Mouse (Mus musculus) B cell, adult (primary cell): Measurements from ENCODE around the gene Fam149b. TPM values are rescaled to one million over a fixed set of nuclear protein-coding genes. Genes with fewer than 3 reads are reported as not detected.

ENCODE experiments used
- total RNA-seq: library from RNA; stranded (reverse); gene quantifications from 4 replicates; pipeline ENCODE4 v1.2.4, GENCODE M21; 2023; ENCODE audit not compliant: inconsistent age

The Fam149b gene
- 32.7 to 40.9 TPM (median 37.8 TPM) in 4 replicates for total RNA-seq

GRCm38 (mm10) chr14:20347991-20348541 lies at the start of gene Fam149b, which contains the start of gene Ecd:
TSS of gene Fam149b (plus strand) at chr14:20348162.
TSS of gene Ecd (minus strand) at chr14:20348121.

GRCm38 (mm10) chr14:20388441-20389129 lies 40.6 kb downstream of the Fam149b start, which contains the start of gene Dnajc9:
TSS of gene Dnajc9 (minus strand) at chr14:20388910.

GRCm38 (mm10) chr14:20393205-20393913 lies 45.4 kb downstream of the Fam149b start, which contains the start of gene Mrps16:
TSS of gene Mrps16 (minus strand) at chr14:20393634.

Other genes starting within 250 kb of the Fam149b start
- gene Saysd1, start 209.6 kb upstream of the Fam149b start, total RNA-seq: 3.6 to 5.7 TPM (median 4.6 TPM) in 4 replicates
- 19.5 to 22.1 TPM (median 21.5 TPM) in 4 replicates for gene Kcnk5, start 166.4 kb upstream of the Fam149b start, total RNA-seq
- gene Kcnk16, start 79.0 kb upstream of the Fam149b start, total RNA-seq: not detected in 4 replicates
- 19.7 to 26.7 TPM (median 25.4 TPM) in 4 replicates for gene Nudt13, start 53.5 kb upstream of the Fam149b start, total RNA-seq
- gene Ecd, start within 50 bp of the Fam149b start, total RNA-seq: 48.4 to 50.7 TPM (median 49.4 TPM) in 4 replicates
- gene Dnajc9, start 40.7 kb downstream of the Fam149b start, total RNA-seq: 71.4 to 100 TPM (median 83.0 TPM) in 4 replicates
- 37.0 to 48.3 TPM (median 37.6 TPM) in 4 replicates for gene Mrps16, start 45.5 kb downstream of the Fam149b start, total RNA-seq
- gene Cfap70, start 104.1 kb downstream of the Fam149b start, total RNA-seq: 0.22 to 0.60 TPM in 2 of 4 replicates, not detected in the others
- 44.5 to 58.3 TPM (median 51.4 TPM) in 4 replicates for gene Anxa7, start 132.0 kb downstream of the Fam149b start, total RNA-seq
- gene Mss51, start 148.7 kb downstream of the Fam149b start, total RNA-seq: 3.6 to 5.4 TPM (median 4.4 TPM) in 4 replicates
- 103 to 113 TPM (median 110 TPM) in 4 replicates for gene Ppp3cb, start 198.4 kb downstream of the Fam149b start, total RNA-seq